Mouse (Mus musculus): ENCODE data around the gene Clpx. TPM values are rescaled to one million over a fixed set of nuclear protein-coding genes. Genes with fewer than 3 reads are reported as not detected.
A peak's percentile ranks its signal among the peaks of the same experiment; 100 is the strongest.

The Clpx gene
- polyA plus RNA-seq, 1 experiment from 2014 or later: 62.3 TPM

DNA sequence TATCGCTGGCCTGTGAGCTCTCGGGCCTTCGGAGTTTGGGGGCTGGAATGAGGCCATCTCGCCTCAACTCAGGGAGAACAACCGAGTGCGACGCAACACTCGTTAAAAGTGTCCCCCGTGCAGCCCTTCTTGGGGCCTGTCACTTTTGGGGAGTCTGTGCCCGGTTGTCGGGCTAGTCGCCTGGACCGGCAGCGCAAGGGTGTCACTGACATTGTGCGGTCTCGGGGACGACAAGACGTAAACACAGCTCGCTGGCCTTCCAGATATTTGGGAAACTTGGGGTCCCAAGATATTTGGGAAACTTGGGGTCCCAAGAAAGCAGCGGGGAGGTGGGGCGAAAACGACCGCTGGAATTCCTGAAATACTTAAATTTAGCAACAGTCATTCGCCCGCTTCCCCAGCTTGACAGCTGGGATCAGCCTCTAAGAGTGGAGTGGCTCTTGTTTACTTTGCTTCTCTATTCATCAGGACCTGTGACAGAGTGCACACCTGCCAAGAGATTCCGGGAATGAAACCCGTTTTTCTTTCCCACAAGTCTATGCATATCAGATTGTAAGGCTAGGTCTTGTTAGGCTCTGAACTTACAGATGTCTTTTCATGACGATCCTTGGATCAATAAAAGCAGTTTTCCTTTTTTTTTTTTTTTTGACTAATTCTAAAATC is 787 bp downstream of the Clpx start:
- peak overlapping the region; percentile 79 for H3K27ac ChIP-seq
- H3K9ac ChIP-seq: peak overlapping the region; percentile 93
- ATAC-seq (ENCODE audit: low FRiP score, low read depth): no peak
- WGBS: 2% methylated on average over 28 of the region's 28 CpGs
- H3K27me3 ChIP-seq: no peaks in the 10 kb centered on the region
- H3K4me2 ChIP-seq (replicated peaks): peak overlapping the region; percentile 87
- H3K4me1 ChIP-seq: peaks cover 19% of the 10 kb centered on the region
- peaks cover 17% of the 10 kb centered on the region for H3K36me3 ChIP-seq
- no peaks in the 10 kb centered on the region for H3K9me3 ChIP-seq
- H3K4me3 ChIP-seq: peak overlapping the region; percentile 95

DNA sequence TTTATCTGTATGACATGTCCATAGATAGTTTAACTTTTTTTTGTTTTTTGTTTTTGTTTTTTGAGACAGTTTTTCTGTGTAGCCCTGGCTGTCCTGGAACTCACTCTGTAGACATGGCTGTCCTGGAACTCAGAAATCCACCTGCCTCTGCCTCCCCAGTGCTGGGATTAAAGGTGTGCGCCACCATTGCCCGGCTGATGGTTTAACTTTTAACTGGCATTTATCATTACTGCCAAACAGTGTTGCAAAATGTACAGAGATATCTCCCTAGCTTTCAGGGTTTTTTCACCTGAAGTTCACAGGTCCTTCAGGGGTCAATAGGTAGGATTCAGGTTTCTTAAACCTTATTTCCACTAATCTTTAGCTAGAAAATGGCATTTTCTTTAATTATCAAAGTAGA is 3.0 kb downstream of the Clpx start:
- Histone ChIP-seq H3K9me3 (no peaks in the 10 kb centered on the region), H3K4me3 (no peak overlapping the region), H3K36me3 (peaks cover 35% of the 10 kb centered on the region), H3K27me3 (no peaks in the 10 kb centered on the region), H3K4me1 (peaks cover 19% of the 10 kb centered on the region), H3K9ac (no peak overlapping the region), H3K27ac (no peak overlapping the region), H3K4me2 (replicated peaks) (no peak overlapping the region)
- ATAC-seq (ENCODE audit: low FRiP score, low read depth): no peak
- 96% methylated on average over 2 of the region's 2 CpGs for WGBS

DNA sequence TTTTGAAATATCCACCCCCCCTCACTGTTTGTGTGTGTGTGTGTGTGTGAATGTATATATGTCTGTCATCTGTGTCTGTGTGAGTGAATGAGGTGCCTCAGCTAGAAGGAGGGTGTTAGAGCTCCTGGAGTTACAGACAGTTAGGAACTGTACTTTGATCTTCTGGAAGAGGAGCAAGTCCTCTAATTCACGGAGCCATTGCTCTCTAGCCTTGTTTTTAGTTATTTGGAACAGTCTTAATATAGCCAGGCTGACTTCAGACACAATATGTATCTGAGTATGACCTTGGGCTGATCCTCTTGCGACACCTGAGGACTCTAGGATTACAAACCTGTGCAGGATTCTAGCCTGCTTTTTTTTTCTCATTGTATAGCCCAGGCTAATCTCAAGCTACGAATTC is 4.7 kb downstream of the Clpx start:
- H3K4me1 ChIP-seq: peaks cover 12% of the 10 kb centered on the region
- no peak overlapping the region for H3K4me2 ChIP-seq (replicated peaks)
- H3K27ac ChIP-seq: no peak overlapping the region
- 78% methylated on average over 3 of the region's 3 CpGs for WGBS
- no peak for ATAC-seq (ENCODE audit: low FRiP score, low read depth)
- H3K27me3 ChIP-seq: no peaks in the 10 kb centered on the region
- no peak overlapping the region for H3K4me3 ChIP-seq
- no peak overlapping the region for H3K9ac ChIP-seq
- H3K36me3 ChIP-seq: peaks cover 52% of the 10 kb centered on the region
- H3K9me3 ChIP-seq: no peaks in the 10 kb centered on the region

DNA sequence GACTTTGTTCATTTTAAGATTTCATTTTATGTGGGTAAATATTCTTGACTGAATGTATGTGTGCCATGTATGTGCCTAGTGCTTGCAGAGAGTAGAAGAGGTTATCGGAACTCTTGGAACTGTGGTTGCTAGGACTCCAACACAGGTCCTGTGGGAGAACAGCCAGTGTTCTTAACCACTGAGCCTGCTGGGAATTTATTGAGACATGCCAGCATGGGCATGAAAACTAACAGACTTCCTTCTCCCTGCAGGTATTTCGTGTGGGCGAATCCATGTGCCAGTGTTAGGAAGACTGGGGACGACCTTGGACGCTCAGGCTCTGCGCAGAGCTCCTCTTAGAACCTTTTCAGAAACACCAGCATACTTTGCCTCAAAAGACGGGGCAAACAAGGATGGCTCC is 5.6 kb downstream of the Clpx start:
- 97% methylated on average over 7 of the region's 7 CpGs for WGBS
- no peak for ATAC-seq (ENCODE audit: low FRiP score, low read depth)

DNA sequence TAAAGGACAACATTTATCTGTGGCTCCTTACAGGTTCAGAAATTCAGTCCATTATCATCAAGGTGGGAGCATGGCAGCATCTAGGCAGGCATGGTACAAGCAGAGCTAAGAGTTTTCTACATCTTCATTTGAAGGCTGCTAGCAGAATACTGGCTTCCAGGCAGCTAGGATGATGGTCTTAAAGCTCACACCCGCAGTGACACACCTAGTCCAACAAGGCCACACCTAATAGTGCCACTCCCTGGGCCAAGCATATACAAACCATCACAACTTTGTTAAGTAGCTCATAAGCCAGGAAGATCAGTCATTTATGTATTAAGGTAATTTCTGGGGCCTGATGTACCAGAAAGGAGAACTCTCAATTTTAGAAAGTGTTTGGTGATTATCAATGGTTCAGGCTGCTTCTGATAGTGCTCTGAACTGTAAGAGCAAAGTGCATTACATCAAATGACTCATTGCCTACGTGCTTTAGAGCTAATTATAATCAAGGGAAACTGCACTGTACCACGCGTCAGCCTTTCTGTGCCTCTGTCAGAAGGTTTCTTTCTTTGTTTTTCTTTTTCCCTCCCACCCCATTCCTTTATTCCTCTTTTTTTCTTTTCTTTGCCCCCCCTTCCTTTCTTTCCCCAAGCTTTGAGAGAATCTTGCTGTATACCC is 8.4 kb downstream of the Clpx start:
- Histone ChIP-seq H3K9me3 (no peaks in the 10 kb centered on the region), H3K4me3 (no peak overlapping the region), H3K27me3 (no peaks in the 10 kb centered on the region), H3K9ac (no peak overlapping the region), H3K4me1 (no peaks in the 10 kb centered on the region), H3K27ac (no peak overlapping the region), H3K4me2 (replicated peaks) (no peak overlapping the region), H3K36me3 (peaks cover 80% of the 10 kb centered on the region)
- WGBS: 97% methylated on average over 4 of the region's 4 CpGs
- no peak for ATAC-seq (ENCODE audit: low FRiP score, low read depth)

More for the DNA sequence above, 5.6 kb downstream of the Clpx start:
- Histone ChIP-seq H3K4me1 (peaks cover 12% of the 10 kb centered on the region), H3K9ac (no peak overlapping the region), H3K4me3 (no peak overlapping the region), H3K27me3 (no peaks in the 10 kb centered on the region), H3K27ac (no peak overlapping the region), H3K36me3 (peaks cover 60% of the 10 kb centered on the region), H3K9me3 (no peaks in the 10 kb centered on the region), H3K4me2 (replicated peaks) (no peak overlapping the region)

DNA sequence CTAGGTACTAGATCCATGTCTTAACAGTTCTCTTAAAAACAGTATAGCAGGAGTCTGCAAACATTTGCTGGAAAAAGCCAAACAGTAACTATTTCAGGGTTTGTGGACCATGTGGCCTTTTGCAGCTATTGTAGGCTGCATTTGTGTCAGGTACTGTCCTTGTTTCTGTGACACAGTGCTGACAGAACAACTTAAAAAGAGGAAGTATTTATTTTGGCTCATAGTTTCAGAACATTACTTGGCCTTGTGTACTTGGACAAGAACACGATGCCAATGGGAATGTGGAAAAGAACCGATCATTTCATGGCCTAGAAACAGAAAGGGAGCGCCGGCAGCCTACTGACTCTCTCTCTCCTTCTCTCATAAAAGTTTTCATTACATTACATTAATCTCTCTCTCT is 9.5 kb downstream of the Clpx start:
- H3K9me3 ChIP-seq: no peaks in the 10 kb centered on the region
- no peak overlapping the region for H3K4me3 ChIP-seq
- 95% methylated on average over 4 of the region's 4 CpGs for WGBS
- peaks cover 81% of the 10 kb centered on the region for H3K36me3 ChIP-seq
- H3K4me1 ChIP-seq: no peaks in the 10 kb centered on the region
- no peak overlapping the region for H3K9ac ChIP-seq
- H3K27ac ChIP-seq: no peak overlapping the region
- H3K27me3 ChIP-seq: no peaks in the 10 kb centered on the region
- H3K4me2 ChIP-seq (replicated peaks): no peak overlapping the region
- ATAC-seq (ENCODE audit: low FRiP score, low read depth): no peak

DNA sequence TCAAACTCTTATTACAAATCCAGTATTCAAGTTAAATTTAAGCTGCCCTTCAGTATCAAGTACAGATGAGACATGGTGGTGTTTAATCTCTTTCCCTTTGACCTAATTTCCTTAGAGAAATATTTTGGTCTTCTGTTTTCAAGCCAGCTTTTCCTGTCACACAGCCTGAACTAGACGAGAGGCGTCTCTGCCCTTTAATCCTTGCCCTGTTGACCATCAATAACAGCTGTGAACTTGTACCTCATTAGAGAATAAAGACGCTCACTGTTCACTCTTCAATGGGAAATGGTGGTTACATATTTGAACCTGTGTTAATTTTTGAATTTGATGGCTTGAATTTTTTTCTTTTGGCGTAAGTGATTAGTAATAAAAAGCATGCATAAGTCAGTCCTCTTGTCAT is 10.2 kb downstream of the Clpx start:
- H3K9ac ChIP-seq: no peak overlapping the region
- H3K4me3 ChIP-seq: no peak overlapping the region
- no peaks in the 10 kb centered on the region for H3K27me3 ChIP-seq
- H3K36me3 ChIP-seq: peaks cover 86% of the 10 kb centered on the region
- 65% methylated on average over 4 of the region's 4 CpGs for WGBS
- no peak for ATAC-seq (ENCODE audit: low FRiP score, low read depth)
- no peaks in the 10 kb centered on the region for H3K9me3 ChIP-seq
- no peak overlapping the region for H3K27ac ChIP-seq
- H3K4me2 ChIP-seq (replicated peaks): no peak overlapping the region
- no peaks in the 10 kb centered on the region for H3K4me1 ChIP-seq

DNA sequence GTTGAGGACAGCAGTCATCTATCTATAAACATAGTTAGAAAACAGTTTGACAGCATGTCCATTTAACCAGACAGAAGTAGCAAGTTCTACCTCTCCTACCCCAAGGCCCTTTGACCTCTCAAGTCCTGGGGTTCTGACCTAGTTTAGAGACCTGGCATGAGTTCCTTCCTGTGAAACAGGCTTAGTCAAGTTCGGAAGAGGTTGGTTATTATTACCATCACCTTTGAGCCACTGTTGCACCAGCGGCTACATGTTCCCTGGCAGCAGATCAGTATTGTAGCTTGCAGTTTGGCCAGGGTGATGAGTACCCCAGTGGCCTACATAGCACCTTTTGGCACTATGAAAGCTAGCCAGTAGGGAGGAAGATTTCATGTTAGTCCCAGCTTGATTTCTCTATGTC is 12.6 kb downstream of the Clpx start:
- 92% methylated on average over 2 of the region's 2 CpGs for WGBS
- H3K9me3 ChIP-seq: no peaks in the 10 kb centered on the region
- H3K36me3 ChIP-seq: peaks cover 76% of the 10 kb centered on the region

DNA sequence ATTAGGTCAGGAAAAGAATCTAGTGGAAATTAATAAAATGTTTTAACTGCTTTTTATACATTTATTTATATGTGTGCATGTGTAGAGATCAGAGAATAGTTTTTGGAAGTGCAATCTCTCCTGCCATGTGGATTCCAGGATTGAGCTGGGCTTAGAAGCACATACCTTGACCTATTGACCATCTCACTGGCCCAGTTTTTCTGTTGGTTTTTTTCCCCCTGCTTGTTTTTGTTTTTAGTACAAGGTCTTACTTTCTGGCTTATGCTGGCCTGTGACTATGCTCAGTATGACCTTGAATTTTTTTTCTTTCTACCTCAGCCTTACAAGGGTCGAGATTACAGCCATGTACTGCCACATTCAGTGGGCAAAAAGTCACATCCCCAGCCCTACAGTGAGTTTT is 14.0 kb downstream of the Clpx start:
- Histone ChIP-seq H3K4me3 (no peak overlapping the region), H3K27me3 (no peaks in the 10 kb centered on the region), H3K27ac (no peak overlapping the region), H3K4me2 (replicated peaks) (no peak overlapping the region), H3K4me1 (no peaks in the 10 kb centered on the region), H3K9me3 (no peaks in the 10 kb centered on the region), H3K36me3 (peaks cover 76% of the 10 kb centered on the region), H3K9ac (no peak overlapping the region)
- WGBS: 84% methylated on average over 1 of the region's 1 CpGs
- ATAC-seq (ENCODE audit: low FRiP score, low read depth): no peak

More for the DNA sequence above, 12.6 kb downstream of the Clpx start:
- Histone ChIP-seq H3K4me3 (no peak overlapping the region), H3K27me3 (no peaks in the 10 kb centered on the region), H3K4me2 (replicated peaks) (no peak overlapping the region), H3K27ac (no peak overlapping the region), H3K4me1 (no peaks in the 10 kb centered on the region), H3K9ac (no peak overlapping the region)
- ATAC-seq (ENCODE audit: low FRiP score, low read depth): no peak

DNA sequence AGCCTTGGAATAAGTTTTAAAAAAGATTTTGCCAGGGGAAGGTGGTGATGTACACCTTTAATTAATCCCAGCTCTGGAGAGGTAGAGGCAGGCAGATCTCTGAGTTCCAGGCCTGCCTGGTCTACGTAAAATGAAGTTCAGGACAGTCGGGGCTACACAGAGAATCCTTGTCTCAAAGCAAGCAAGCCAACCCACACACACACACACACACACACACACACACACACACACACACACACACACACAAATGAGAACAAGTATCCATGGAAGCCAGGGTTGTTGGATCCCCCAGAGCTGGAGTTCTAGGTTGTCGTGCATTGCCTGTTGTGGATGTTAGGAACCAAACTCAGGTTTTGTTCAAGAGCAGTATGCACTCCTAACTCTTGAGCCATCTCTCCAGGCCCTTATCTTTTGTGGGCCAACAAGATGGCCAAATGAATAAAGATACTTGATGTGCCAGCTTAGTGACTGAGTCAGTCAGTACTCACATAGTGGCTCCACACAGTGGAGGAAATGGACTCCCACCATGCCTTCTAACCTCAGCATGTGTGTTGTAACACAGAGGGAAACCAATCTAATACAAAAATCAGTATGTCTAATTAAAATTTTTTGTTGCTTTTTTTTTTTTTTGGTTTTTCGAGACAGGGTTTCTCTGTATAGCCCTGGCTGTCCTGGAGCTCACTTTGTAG is 18.8 kb downstream of the Clpx start:
- Histone ChIP-seq H3K36me3 (peaks cover 65% of the 10 kb centered on the region), H3K9me3 (no peaks in the 10 kb centered on the region), H3K27ac (no peak overlapping the region), H3K4me3 (no peak overlapping the region), H3K4me1 (no peaks in the 10 kb centered on the region), H3K27me3 (no peaks in the 10 kb centered on the region), H3K9ac (no peak overlapping the region), H3K4me2 (replicated peaks) (no peak overlapping the region)
- 96% methylated on average over 4 of the region's 4 CpGs for WGBS
- no peak for ATAC-seq (ENCODE audit: low FRiP score, low read depth)

DNA sequence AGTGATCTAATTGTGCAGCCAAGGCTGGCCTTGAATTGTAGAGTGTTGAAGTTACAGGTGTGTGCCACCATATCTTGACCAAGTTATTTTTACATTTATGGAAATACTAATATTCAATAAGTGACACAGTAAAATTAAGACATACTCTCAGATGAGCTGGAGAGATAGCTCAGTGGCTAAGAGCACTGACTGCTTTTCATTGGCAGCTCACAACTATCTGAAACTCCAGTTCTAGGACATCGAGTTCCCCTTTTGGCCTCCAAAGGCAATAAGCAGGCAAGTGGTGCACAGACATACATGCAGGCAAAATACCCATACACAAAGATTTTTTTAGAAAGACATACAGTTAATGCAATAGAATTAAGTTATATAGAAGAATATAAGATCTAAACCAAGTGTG is 19.8 kb downstream of the Clpx start:
- H3K4me2 ChIP-seq (replicated peaks): no peak overlapping the region
- no peak overlapping the region for H3K4me3 ChIP-seq
- H3K27ac ChIP-seq: no peak overlapping the region
- 96% methylated on average over 1 of the region's 1 CpGs for WGBS
- H3K36me3 ChIP-seq: peaks cover 64% of the 10 kb centered on the region
- H3K9me3 ChIP-seq: no peaks in the 10 kb centered on the region
- no peaks in the 10 kb centered on the region for H3K27me3 ChIP-seq
- H3K9ac ChIP-seq: no peak overlapping the region
- H3K4me1 ChIP-seq: no peaks in the 10 kb centered on the region
- no peak for ATAC-seq (ENCODE audit: low FRiP score, low read depth)

DNA sequence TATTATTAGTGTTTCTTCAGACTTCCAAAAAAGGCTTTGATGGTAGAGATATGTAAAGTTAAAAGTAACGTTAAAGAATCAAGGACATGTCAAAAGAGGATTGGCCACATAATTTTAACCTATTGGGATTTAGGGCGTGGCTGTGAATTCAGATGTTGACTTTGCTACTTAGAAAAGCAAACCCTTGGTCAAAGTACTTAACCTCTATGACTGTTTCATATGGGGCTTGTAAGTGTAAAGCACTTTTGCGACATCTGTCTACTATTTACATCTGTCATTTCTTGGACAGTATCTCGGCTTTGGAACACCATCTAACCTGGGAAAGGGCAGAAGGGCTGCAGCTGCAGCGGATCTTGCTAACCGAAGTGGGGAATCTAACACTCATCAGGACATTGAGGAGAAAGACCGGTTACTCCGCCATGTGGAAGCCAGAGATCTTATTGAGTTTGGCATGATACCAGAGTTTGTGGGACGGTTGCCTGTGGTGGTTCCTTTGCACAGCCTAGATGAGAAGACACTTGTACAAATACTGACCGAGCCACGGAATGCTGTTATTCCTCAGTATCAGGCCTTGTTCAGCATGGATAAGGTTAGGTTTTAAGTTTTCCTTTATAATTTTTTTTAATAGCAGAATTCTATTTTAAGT is 28.3 kb downstream of the Clpx start:
- no peaks in the 10 kb centered on the region for H3K27me3 ChIP-seq
- no peak overlapping the region for H3K4me2 ChIP-seq (replicated peaks)
- H3K36me3 ChIP-seq: peaks cover 71% of the 10 kb centered on the region
- 89% methylated on average over 11 of the region's 11 CpGs for WGBS
- H3K4me1 ChIP-seq: no peaks in the 10 kb centered on the region
- no peak overlapping the region for H3K4me3 ChIP-seq
- H3K9ac ChIP-seq: no peak overlapping the region
- H3K9me3 ChIP-seq: no peaks in the 10 kb centered on the region
- H3K27ac ChIP-seq: no peak overlapping the region
- no peak for ATAC-seq (ENCODE audit: low FRiP score, low read depth)
